Mouse (Mus musculus) embryonic fibroblast, embryonic 13.5 days (primary cell): ENCODE data around the gene Olig1.

Experiments used
- CTCF ChIP-seq: IDR thresholded peaks from 2 replicates; pipeline ENCODE4 v1.5.1; 2011; ENCODE audit warnings: mild to moderate bottlenecking, control low read depth, low read length, moderate library complexity, borderline replicate concordance; ENCODE audit not compliant: insufficient read depth
- POLR2A ChIP-seq: IDR thresholded peaks from 2 replicates; pipeline ENCODE4 v1.6.1; 2011; ENCODE audit warnings: low read depth, mild to moderate bottlenecking, control low read depth, low read length, moderate library complexity

DNA sequence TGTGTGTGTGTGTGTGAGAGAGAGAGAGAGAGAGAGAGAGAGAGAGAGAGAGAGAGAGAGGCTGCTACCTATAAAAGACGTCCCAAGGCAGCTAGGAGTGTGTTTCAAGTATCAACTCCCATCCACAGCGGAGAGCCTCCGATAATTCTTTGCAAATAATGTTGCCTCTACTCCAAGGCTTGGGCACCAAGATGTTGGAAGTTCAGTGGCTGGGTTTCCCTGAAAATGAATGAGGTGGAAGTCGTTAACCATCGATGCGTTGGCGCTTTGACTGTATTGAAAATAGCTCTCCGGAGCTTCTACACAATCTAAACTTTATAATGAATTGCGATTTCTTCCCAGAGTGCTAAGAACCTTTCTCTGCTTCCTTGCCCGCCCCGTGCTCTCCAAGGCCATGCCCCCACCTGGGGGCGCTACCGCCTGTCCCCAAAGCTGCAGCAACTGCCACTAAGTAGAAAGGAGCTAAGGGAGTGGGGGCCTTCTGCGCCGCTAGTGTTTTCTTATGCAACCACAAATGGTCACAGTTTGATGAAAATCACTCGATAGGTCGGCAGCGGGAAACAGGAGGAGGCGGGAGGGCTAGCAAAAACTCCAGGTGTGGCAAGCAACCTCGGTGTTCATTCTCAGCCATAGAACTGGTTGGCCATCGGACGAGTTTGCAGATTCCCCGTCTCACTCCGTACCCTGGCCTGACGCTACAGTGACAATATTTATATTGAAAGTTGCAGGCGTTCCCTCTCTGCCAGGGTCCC, 44.9 kb upstream of the Olig1 start:
- no peak for TF ChIP-seq CTCF
- TF ChIP-seq POLR2A: no peak
